Mouse (Mus musculus): Measurements from ENCODE around the gene Ugt2b5.
"Not testable (repeated sequence)": the region's sequence is repeated elsewhere in the genome, so short reads cannot be mapped to it uniquely, and the experiment has no call there.

The Ugt2b5 gene

GRCm38 (mm10) chr5:87140196-87140595 lies at the start of gene Ugt2b5:
Gene Ugt2b5, minus strand, starts transcription at chr5:87140318.
- DNase-seq (ENCODE audit: low spot score in 2 of 2), result not testable (repeated sequence)

- DNase-seq (ENCODE audit: low spot score in 2 of 2), result not testable (repeated sequence)
Measured at GRCm38 (mm10) chr5:87175780-87176179, 35.7 kb upstream of the Ugt2b5 start.

- DNase-seq (ENCODE audit: low spot score in 2 of 2), result no peak
Measured at GRCm38 (mm10) chr5:87174671-87175070, 34.6 kb upstream of the Ugt2b5 start.

- no peak for DNase-seq (ENCODE audit: low spot score in 2 of 2)
Measured at GRCm38 (mm10) chr5:87147741-87148454, 7.8 kb upstream of the Ugt2b5 start.

- DNase-seq (ENCODE audit: low spot score in 2 of 2), result no peak
Measured at GRCm38 (mm10) chr5:87142865-87143456, 2.8 kb upstream of the Ugt2b5 start.

GRCm38 (mm10) chr5:87103697-87104096 lies 36.4 kb downstream of the Ugt2b5 start:
- not testable (repeated sequence) for DNase-seq (ENCODE audit: low spot score in 2 of 2)

GRCm38 (mm10) chr5:87092346-87093027 lies 47.6 kb downstream of the Ugt2b5 start, which contains the start of gene Ugt2b36:
Gene Ugt2b36, minus strand, starts transcription at chr5:87092555.
- no peak for DNase-seq (ENCODE audit: low spot score in 2 of 2)

GRCm38 (mm10) chr5:87091111-87091510 lies 49.0 kb downstream of the Ugt2b5 start:
- DNase-seq (ENCODE audit: low spot score in 2 of 2), result no peak

- no peak for DNase-seq (ENCODE audit: low spot score in 2 of 2)
Measured at GRCm38 (mm10) chr5:87089264-87089663, 50.9 kb downstream of the Ugt2b5 start.

- no peak for DNase-seq (ENCODE audit: low spot score in 2 of 2)
Measured at GRCm38 (mm10) chr5:87086269-87086668, 53.8 kb downstream of the Ugt2b5 start.

Measured in thymus, postnatal 10 days (tissue).